Mouse (Mus musculus) liver, postnatal 0 days (tissue): Measurements from ENCODE around the gene Cdc42.

Experiments used
- CTCF ChIP-seq: sonication (generic); IDR thresholded peaks from 2 replicates; pipeline ENCODE4 v1.5.1; 2016; ENCODE audit warnings: antibody characterized with exemption, low read depth
- EP300 ChIP-seq: IDR thresholded peaks from 2 replicates; pipeline ENCODE4 v1.6.1; 2016; ENCODE audit warnings: antibody characterized with exemption, low read depth, mild to moderate bottlenecking

DNA sequence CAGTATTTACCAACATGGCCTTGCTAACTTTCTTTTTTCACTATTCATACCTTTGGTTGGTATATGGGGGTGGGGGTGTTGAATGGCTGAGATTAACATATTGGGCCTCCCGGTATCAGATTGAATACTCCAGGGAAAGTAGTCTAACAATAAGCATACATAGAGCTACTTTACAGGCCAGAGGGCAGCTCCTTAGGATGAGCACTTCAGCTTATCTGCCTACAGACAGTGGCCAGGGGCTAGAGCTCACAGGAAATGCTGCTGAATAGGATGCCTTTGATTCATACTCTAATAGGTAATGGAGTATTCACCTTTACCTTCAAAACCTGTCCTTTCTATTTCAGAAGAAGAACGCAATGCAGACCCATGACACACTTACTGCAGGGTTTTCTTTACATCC, 42.5 kb downstream of the Cdc42 start:
- no peak for TF ChIP-seq EP300
- no peak for TF ChIP-seq CTCF
